Mouse (Mus musculus) layer of hippocampus, postnatal 10 days (tissue): Measurements from ENCODE around the gene Ankrd16. TPM values are rescaled to one million over a fixed set of nuclear protein-coding genes. Genes with fewer than 3 reads are reported as not detected.

ENCODE experiments used
- DNase-seq, 2 experiments: peaks; one replicate each; pipeline ENCODE4 v3.0.0; 2021; ENCODE audit warnings: low spot score in 2 of 2
- long read RNA-seq: library from polyadenylated mRNA; stranded (forward); transcript quantifications from one replicate; pipeline ENCODE4 v2.0.0, GENCODE M21; 2023
- total RNA-seq, 2 experiments: library from RNA; stranded (reverse); gene quantifications; 2 replicates each; pipeline ENCODE4 v1.2.3; 2021

Gene Ankrd16
- 10 to 100 TPM; 65.6 to 75.7 TPM for total RNA-seq
- long read RNA-seq, transcript Ankrd16-201 (7 exons, 1,618 nt): major isoform, 7 of 27 reads
- long read RNA-seq, partial matches to known transcripts: 7 of 27 reads
- long read RNA-seq, other reads (novel, unspliced or antisense): 7 of 27 reads

GRCm38 (mm10) chr2:11777091-11778068 lies at the start of gene Ankrd16, which contains the start of gene Fbh1:
Gene Ankrd16 (plus strand): TSS chr2:11777876.
Gene Fbh1 (minus strand): TSS chr2:11777582.
- DNase-seq: peak; percentile 100

- DNase-seq: no peak
These were observed 48.6 kb upstream of the Ankrd16 start for GRCm38 (mm10) chr2:11729091-11729490.

- DNase-seq: no peak
These were observed 44.7 kb upstream of the Ankrd16 start for GRCm38 (mm10) chr2:11732978-11733377.

- no peak for DNase-seq
These were observed 41.8 kb upstream of the Ankrd16 start for GRCm38 (mm10) chr2:11735853-11736252.

- DNase-seq: no peak
These were observed 38.9 kb upstream of the Ankrd16 start for GRCm38 (mm10) chr2:11738794-11739193.

GRCm38 (mm10) chr2:11739516-11740051 lies 38.1 kb upstream of the Ankrd16 start:
- no peak for DNase-seq

- DNase-seq: no peak
These were observed 15.1 kb upstream of the Ankrd16 start for GRCm38 (mm10) chr2:11762541-11762940.

- peak; percentile 33 to 34 for DNase-seq
These were observed 12.0 kb upstream of the Ankrd16 start for GRCm38 (mm10) chr2:11765694-11766093.

GRCm38 (mm10) chr2:11766485-11767160 lies 11.1 kb upstream of the Ankrd16 start:
- DNase-seq: no peak

GRCm38 (mm10) chr2:11767161-11767545 lies 10.5 kb upstream of the Ankrd16 start:
- DNase-seq: no peak

GRCm38 (mm10) chr2:11771701-11772100 lies 6.0 kb upstream of the Ankrd16 start:
- DNase-seq: no peak

- DNase-seq: no peak
These were observed 5.3 kb upstream of the Ankrd16 start for GRCm38 (mm10) chr2:11772401-11772800.

- DNase-seq: no peak
These were observed 3.2 kb upstream of the Ankrd16 start for GRCm38 (mm10) chr2:11774426-11774825.

GRCm38 (mm10) chr2:11775121-11775520 lies 2.6 kb upstream of the Ankrd16 start:
- DNase-seq: no peak

- no peak for DNase-seq
These were observed 1.3 kb upstream of the Ankrd16 start for GRCm38 (mm10) chr2:11776415-11776814.

GRCm38 (mm10) chr2:11778087-11778823 lies 579 bp downstream of the Ankrd16 start:
- peak; percentile 74 to 82 for DNase-seq

GRCm38 (mm10) chr2:11784159-11784558 lies 6.5 kb downstream of the Ankrd16 start:
- no peak for DNase-seq

- no peak for DNase-seq
These were observed 17.0 kb downstream of the Ankrd16 start for GRCm38 (mm10) chr2:11794668-11795067.

- no peak for DNase-seq
These were observed 20.3 kb downstream of the Ankrd16 start for GRCm38 (mm10) chr2:11797930-11798364.

GRCm38 (mm10) chr2:11801299-11801930 lies 23.7 kb downstream of the Ankrd16 start:
- DNase-seq: no peak
